Mouse (Mus musculus) ES-Bruce4 (cell line): ENCODE measurements around the gene Mei4. TPM values are rescaled to one million over a fixed set of nuclear protein-coding genes. Genes with fewer than 3 reads are reported as not detected.
A peak's percentile ranks its signal among the peaks of the same experiment; 100 is the strongest.

Experiments used
- H3K27ac ChIP-seq: 2 replicates; pipeline ENCODE4 v1.5.1; 2012; ENCODE audit warnings: low read length, inconsistent platforms; ENCODE audit not compliant: insufficient read depth
- H3K27me3 ChIP-seq: 2 replicates; pipeline ENCODE4 v1.6.1; 2012; ENCODE audit warnings: mild to moderate bottlenecking, low read length, inconsistent platforms; ENCODE audit not compliant: control insufficient read depth, poor library complexity, insufficient read depth, severe bottlenecking
- H3K36me3 ChIP-seq: 2 replicates; pipeline ENCODE4 v1.6.1; 2012; ENCODE audit warnings: inconsistent platforms, mild to moderate bottlenecking, low read length, moderate library complexity; ENCODE audit not compliant: control insufficient read depth, poor library complexity, insufficient read depth, severe bottlenecking
- H3K4me1 ChIP-seq: one replicate; pipeline ENCODE4 v1.8.1; 2011; ENCODE audit warnings: low read length; ENCODE audit not compliant: control insufficient read depth, insufficient read depth
- H3K4me3 ChIP-seq: 2 replicates; pipeline ENCODE4 v1.5.1; 2011; ENCODE audit warnings: low read depth, mild to moderate bottlenecking, low read length
- H3K9ac ChIP-seq: 2 replicates; pipeline ENCODE4 v1.6.1; 2012; ENCODE audit warnings: low read depth, mild to moderate bottlenecking, inconsistent platforms; ENCODE audit not compliant: poor library complexity, severe bottlenecking
- H3K9me3 ChIP-seq: replicated peaks from 2 replicates; pipeline ENCODE4 v1.6.1; 2012; ENCODE audit warnings: mild to moderate bottlenecking, low read length, inconsistent platforms; ENCODE audit not compliant: control insufficient read depth, poor library complexity, insufficient read depth, severe bottlenecking
- CTCF ChIP-seq: IDR thresholded peaks from one replicate; pipeline ENCODE4 v1.8.1; 2011; ENCODE audit warnings: low read depth, low read length
- EP300 ChIP-seq: IDR thresholded peaks from 2 replicates; pipeline ENCODE4 v1.6.1; 2011; ENCODE audit warnings: low read depth, low read length; ENCODE audit not compliant: insufficient read depth
- POLR2A ChIP-seq: IDR thresholded peaks from one replicate; pipeline ENCODE4 v1.8.1; 2011; ENCODE audit warnings: low read length; ENCODE audit not compliant: insufficient read depth
- polyA plus RNA-seq: library from polyadenylated mRNA; stranded (reverse); fragments of >200 nt; gene quantifications from 2 replicates; pipeline ENCODE4 v1.2.4, GENCODE M21; 2011; ENCODE audit warnings: low read depth; ENCODE audit not compliant: missing spikeins, insufficient read depth, insufficient read length

The Mei4 gene
- polyA plus RNA-seq, result 2.6 and 3.7 TPM in 2 replicates

DNA sequence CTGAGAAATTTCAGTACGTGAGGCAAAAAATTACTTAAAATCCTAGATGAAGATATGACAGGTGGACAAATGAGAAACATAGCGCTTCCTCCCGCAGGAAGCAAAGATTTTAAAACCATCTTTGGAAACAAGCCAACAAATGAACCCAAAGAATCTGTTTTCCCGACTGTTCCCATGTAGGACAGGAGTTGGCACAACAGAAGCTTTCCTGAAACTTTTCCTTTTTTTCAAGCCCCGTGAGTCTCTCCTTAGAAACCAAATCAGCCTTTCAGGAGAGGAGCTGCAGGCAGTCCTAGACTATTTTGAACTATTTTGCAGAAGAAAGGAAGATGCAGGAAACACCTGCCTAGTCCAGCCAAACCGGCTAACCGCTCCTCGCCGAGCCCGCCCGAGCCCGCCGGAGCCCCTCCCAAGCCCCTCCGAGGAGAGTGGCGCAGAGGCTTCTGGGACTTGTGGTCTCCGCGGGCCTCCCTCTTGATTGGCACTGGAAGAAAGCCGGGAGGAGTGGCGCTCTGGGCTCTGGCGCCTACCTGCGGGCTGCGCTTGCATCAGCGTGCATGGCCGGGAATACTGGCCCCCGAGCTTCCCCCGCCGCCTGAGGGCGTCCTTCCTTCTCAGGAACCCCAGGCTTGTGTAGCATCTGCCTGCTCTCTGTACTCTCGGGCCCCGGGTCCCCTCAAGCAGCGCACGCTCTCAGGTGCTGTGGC lies at the start of gene Mei4:
Gene Mei4, plus strand, starts transcription at position 490 of the 707 bp plus-strand sequence.
- Histone ChIP-seq H3K9me3 (no peaks in the 10 kb centered on the region), H3K4me3 (peak within 1 kb of the TSS; percentile 73), H3K4me1 (no peaks in the 10 kb centered on the region), H3K36me3 (no peaks in the 10 kb centered on the region), H3K9ac (peak within 1 kb of the TSS; percentile 66), H3K27ac (peak within 1 kb of the TSS; percentile 70), H3K27me3 (no peaks in the 10 kb centered on the region)
- peak; percentile 57 for TF ChIP-seq CTCF
- no peak for TF ChIP-seq POLR2A
- TF ChIP-seq EP300, result no peak

- Histone ChIP-seq H3K27ac (no peak overlapping the region), H3K4me3 (no peak overlapping the region), H3K9ac (no peak overlapping the region), H3K27me3 (no peaks in the 10 kb centered on the region), H3K36me3 (no peaks in the 10 kb centered on the region), H3K9me3 (no peaks in the 10 kb centered on the region), H3K4me1 (no peaks in the 10 kb centered on the region)
- TF ChIP-seq EP300 (no peak), POLR2A (no peak), CTCF (no peak)
Observed at GRCm38 (mm10) chr9:81819715-81820373, 43.6 kb upstream of the Mei4 start.

DNA sequence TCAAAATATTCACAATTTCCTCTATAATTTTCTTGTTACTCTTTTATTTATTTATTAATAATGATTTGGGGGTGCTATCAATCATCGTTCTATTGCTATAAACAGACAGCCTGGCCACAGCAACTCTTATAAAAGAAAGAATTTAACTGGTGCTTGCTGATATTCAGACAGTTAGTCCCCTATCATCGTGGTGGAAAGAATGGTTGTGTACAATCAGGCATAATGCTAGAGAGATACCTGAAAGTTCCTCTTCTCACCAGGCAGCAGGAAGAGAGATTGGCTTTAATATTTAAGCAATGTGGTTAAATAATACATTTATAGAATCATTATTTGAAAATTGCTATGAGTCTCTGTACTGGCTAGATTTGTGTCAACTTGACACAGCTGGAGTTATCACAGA lies 35.9 kb upstream of the Mei4 start:
- Histone ChIP-seq H3K4me3 (no peak overlapping the region), H3K4me1 (no peaks in the 10 kb centered on the region), H3K36me3 (no peaks in the 10 kb centered on the region), H3K9ac (no peak overlapping the region), H3K27ac (no peak overlapping the region), H3K9me3 (no peaks in the 10 kb centered on the region), H3K27me3 (no peaks in the 10 kb centered on the region)
- TF ChIP-seq EP300 (no peak), CTCF (no peak), POLR2A (no peak)

DNA sequence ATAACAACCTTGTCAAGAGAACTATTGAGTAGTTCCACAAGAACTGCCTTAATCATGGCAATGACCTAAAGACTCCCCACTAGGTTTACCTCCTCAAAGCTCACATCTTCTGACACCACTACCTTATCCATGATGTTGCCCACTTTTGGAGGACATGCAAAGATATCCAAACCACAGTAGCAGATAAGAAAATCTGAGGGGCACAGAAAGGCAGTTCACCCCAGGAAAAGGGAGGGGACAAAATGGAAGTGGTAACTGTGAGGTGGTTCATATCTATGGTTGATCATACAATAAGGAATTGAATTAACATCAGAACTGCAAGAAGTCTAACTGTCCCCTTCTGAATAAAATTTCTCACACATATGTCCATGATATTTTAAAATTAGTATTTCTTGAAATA lies 29.4 kb upstream of the Mei4 start:
- Histone ChIP-seq H3K36me3 (no peaks in the 10 kb centered on the region), H3K9ac (no peak overlapping the region), H3K9me3 (no peaks in the 10 kb centered on the region), H3K4me3 (no peak overlapping the region), H3K4me1 (no peaks in the 10 kb centered on the region), H3K27ac (no peak overlapping the region), H3K27me3 (no peaks in the 10 kb centered on the region)
- TF ChIP-seq CTCF (no peak), EP300 (no peak), POLR2A (no peak)

- no peak for TF ChIP-seq CTCF
- no peak for TF ChIP-seq POLR2A
- TF ChIP-seq EP300, result no peak
- Histone ChIP-seq H3K9me3 (no peaks in the 10 kb centered on the region), H3K9ac (no peak overlapping the region), H3K36me3 (no peaks in the 10 kb centered on the region), H3K27ac (no peak overlapping the region), H3K27me3 (no peaks in the 10 kb centered on the region), H3K4me1 (no peaks in the 10 kb centered on the region), H3K4me3 (no peak overlapping the region)
Observed at GRCm38 (mm10) chr9:81858861-81859260, 4.6 kb upstream of the Mei4 start.

DNA sequence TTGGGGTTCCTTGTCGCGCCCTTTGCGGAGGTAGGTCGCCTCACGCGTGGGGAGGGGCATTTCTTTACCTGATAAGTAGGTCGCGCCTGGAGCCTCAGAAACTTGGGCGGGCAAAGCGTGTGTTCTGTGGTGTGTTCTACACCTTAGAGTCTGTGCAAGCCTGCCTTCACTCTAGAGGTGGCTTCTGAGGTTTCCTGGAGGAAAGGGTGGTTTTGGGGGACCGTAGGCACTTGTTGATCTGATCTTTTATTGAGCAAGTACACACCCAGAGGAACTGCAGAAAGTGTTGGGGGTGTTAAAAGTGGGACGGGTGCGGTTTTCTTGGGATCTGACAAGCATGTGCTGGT lies 391 bp downstream of the Mei4 start:
- no peak overlapping the region for H3K27ac ChIP-seq
- no peaks in the 10 kb centered on the region for H3K4me1 ChIP-seq
- H3K4me3 ChIP-seq, result peak overlapping the region; percentile 73
- H3K9ac ChIP-seq, result peak overlapping the region; percentile 41
- H3K9me3 ChIP-seq, result no peaks in the 10 kb centered on the region
- no peaks in the 10 kb centered on the region for H3K36me3 ChIP-seq
- no peaks in the 10 kb centered on the region for H3K27me3 ChIP-seq
- no peak for TF ChIP-seq POLR2A
- no peak for TF ChIP-seq EP300
- no peak for TF ChIP-seq CTCF
